Mouse (Mus musculus) limb, embryonic 12.5 days (tissue): ENCODE data around the gene Fbxo8. TPM values are rescaled to one million over a fixed set of nuclear protein-coding genes. Genes with fewer than 3 reads are reported as not detected.
A peak's percentile ranks its signal among the peaks of the same experiment; 100 is the strongest.

Source experiments
- ATAC-seq: fragments of 200-750 bp; cut with Nextera tagmentation; 2 replicates; pipeline ENCODE4 v1.8.0; 2017; ENCODE audit warnings: low read depth, moderate TSS enrichment; ENCODE audit not compliant: insufficient number of reproducible peaks, insufficient read depth, low FRiP score, low TSS enrichment
- H3K27ac ChIP-seq: fragments of 300-500 bp; sonication (generic); 2 replicates; pipeline ENCODE4 v1.5.1; 2016; ENCODE audit warnings: mild to moderate bottlenecking, moderate library complexity
- H3K27me3 ChIP-seq: fragments of 300-500 bp; sonication (generic); 2 replicates; pipeline ENCODE4 v1.6.1; 2016; ENCODE audit warnings: mild to moderate bottlenecking, moderate library complexity
- H3K36me3 ChIP-seq: fragments of 300-500 bp; sonication (generic); 2 replicates; pipeline ENCODE4 v1.6.1; 2016; ENCODE audit warnings: mild to moderate bottlenecking, moderate library complexity
- H3K4me1 ChIP-seq: fragments of 300-500 bp; sonication (generic); replicated peaks from 2 replicates; pipeline ENCODE4 v1.6.1; 2016
- H3K4me2 ChIP-seq: fragments of 300-500 bp; sonication (generic); 2 replicates; pipeline ENCODE4 v1.6.1; 2016; ENCODE audit warnings: mild to moderate bottlenecking, moderate library complexity
- H3K4me3 ChIP-seq: fragments of 300-500 bp; sonication (generic); replicated peaks from 2 replicates; pipeline ENCODE4 v1.5.1; 2016; ENCODE audit warnings: mild to moderate bottlenecking
- H3K9ac ChIP-seq: fragments of 300-500 bp; sonication (generic); replicated peaks from 2 replicates; pipeline ENCODE4 v1.6.1; 2016; ENCODE audit warnings: mild to moderate bottlenecking, moderate library complexity
- H3K9me3 ChIP-seq: fragments of 300-500 bp; sonication (generic); 2 replicates; pipeline ENCODE4 v1.6.1; 2016; ENCODE audit warnings: mild to moderate bottlenecking, moderate library complexity
- WGBS: fragments of 180-500 bp; shearing (Covaris S2); methylation state at CpG from one replicate; pipeline ENCODE4 v1.1.7; 2016; 5-methylcytosine and 5-hydroxymethylcytosine counted together
- polyA plus RNA-seq: library from polyadenylated mRNA; unstranded; fragments of >200 nt; fragmentation: Nextera tagmentation; extraction: Ambion mirVana; gene quantifications from 2 replicates; pipeline ENCODE4 v1.2.1, GENCODE M21; 2016

The Fbxo8 gene
- polyA plus RNA-seq, 1 experiment from 2014 or later: 45.1 TPM

GRCm38 (mm10) chr8:56551361-56551852 is 517 bp downstream of the Fbxo8 start:
- H3K27me3 ChIP-seq: no peaks in the 10 kb centered on the region
- H3K36me3 ChIP-seq: no peaks in the 10 kb centered on the region
- H3K4me3 ChIP-seq: peak overlapping the region; percentile 90
- ATAC-seq: peak; percentile 94
- H3K9me3 ChIP-seq: no peaks in the 10 kb centered on the region
- peak overlapping the region; percentile 89 for H3K27ac ChIP-seq
- WGBS: under 1% methylated on average over 28 of the region's 28 CpGs
- H3K9ac ChIP-seq: peak overlapping the region; percentile 61
- H3K4me1 ChIP-seq: peaks cover 17% of the 10 kb centered on the region
- peak overlapping the region; percentile 66 for H3K4me2 ChIP-seq

- Histone ChIP-seq H3K9me3 (no peaks in the 10 kb centered on the region), H3K27me3 (no peaks in the 10 kb centered on the region), H3K4me2 (peak overlapping the region; percentile 66), H3K9ac (peak overlapping the region; percentile 61; the same call in 1 of the 2 replicates), H3K4me3 (peak overlapping the region; percentile 90), H3K4me1 (peaks cover 20% of the 10 kb centered on the region), H3K36me3 (no peaks in the 10 kb centered on the region), H3K27ac (no peak overlapping the region)
- WGBS: 30% methylated on average over 10 of the region's 10 CpGs
- ATAC-seq: no peak
Observed at GRCm38 (mm10) chr8:56552045-56552444, 1.2 kb downstream of the Fbxo8 start.

- peak overlapping the region; percentile 66 for H3K4me2 ChIP-seq
Observed at GRCm38 (mm10) chr8:56552551-56553103, 1.7 kb downstream of the Fbxo8 start.

GRCm38 (mm10) chr8:56564399-56565047 is 13.6 kb downstream of the Fbxo8 start:
- Histone ChIP-seq H3K36me3 (peaks cover 8% of the 10 kb centered on the region; the same call in 1 of the 2 replicates), H3K4me3 (no peak overlapping the region), H3K9me3 (no peaks in the 10 kb centered on the region), H3K4me1 (peaks cover 7% of the 10 kb centered on the region; the same call in 1 of the 2 replicates), H3K27ac (no peak overlapping the region), H3K9ac (no peak overlapping the region), H3K27me3 (no peaks in the 10 kb centered on the region), H3K4me2 (no peak overlapping the region)
- WGBS: 86% methylated on average over 4 of the region's 4 CpGs
- no peak for ATAC-seq

More at GRCm38 (mm10) chr8:56552551-56553103, 1.7 kb downstream of the Fbxo8 start:
- no peak overlapping the region for H3K4me3 ChIP-seq
- ATAC-seq: no peak
- WGBS: 70% methylated on average over 5 of the region's 5 CpGs
- H3K27me3 ChIP-seq: no peaks in the 10 kb centered on the region
- H3K9me3 ChIP-seq: no peaks in the 10 kb centered on the region
- H3K36me3 ChIP-seq: no peaks in the 10 kb centered on the region
- no peak overlapping the region for H3K27ac ChIP-seq
- no peak overlapping the region for H3K9ac ChIP-seq
- H3K4me1 ChIP-seq: peaks cover 20% of the 10 kb centered on the region

GRCm38 (mm10) chr8:56566856-56567255 is 16.0 kb downstream of the Fbxo8 start:
- peaks cover 8% of the 10 kb centered on the region; the same call in 1 of the 2 replicates for H3K36me3 ChIP-seq
- no peaks in the 10 kb centered on the region for H3K27me3 ChIP-seq
- H3K9ac ChIP-seq: no peak overlapping the region
- H3K9me3 ChIP-seq: no peaks in the 10 kb centered on the region
- no peak overlapping the region for H3K4me2 ChIP-seq
- no peak overlapping the region for H3K27ac ChIP-seq
- no peak overlapping the region for H3K4me3 ChIP-seq
- peaks cover 7% of the 10 kb centered on the region; the same call in 1 of the 2 replicates for H3K4me1 ChIP-seq
- 93% methylated on average over 9 of the region's 9 CpGs for WGBS
- ATAC-seq: no peak

GRCm38 (mm10) chr8:56580918-56581317 is 30.0 kb downstream of the Fbxo8 start:
- ATAC-seq: no peak
- no peaks in the 10 kb centered on the region for H3K4me1 ChIP-seq
- H3K9me3 ChIP-seq: no peaks in the 10 kb centered on the region
- WGBS: 96% methylated on average over 4 of the region's 4 CpGs
- H3K27me3 ChIP-seq: no peaks in the 10 kb centered on the region
- 0 out of 2 replicates have a peak, but pooled peaks cover 3% of the 10 kb centered on the region for H3K36me3 ChIP-seq
- H3K4me3 ChIP-seq: no peak overlapping the region
- no peak overlapping the region for H3K4me2 ChIP-seq
- no peak overlapping the region for H3K27ac ChIP-seq
- no peak overlapping the region for H3K9ac ChIP-seq

- ATAC-seq: no peak
- Histone ChIP-seq H3K36me3 (0 out of 2 replicates have a peak, but pooled peaks cover 3% of the 10 kb centered on the region), H3K4me3 (no peak overlapping the region), H3K27me3 (no peaks in the 10 kb centered on the region), H3K4me2 (no peak overlapping the region), H3K27ac (no peak overlapping the region), H3K4me1 (no peaks in the 10 kb centered on the region), H3K9me3 (no peaks in the 10 kb centered on the region), H3K9ac (no peak overlapping the region)
Observed at GRCm38 (mm10) chr8:56582841-56583240, 32.0 kb downstream of the Fbxo8 start.

GRCm38 (mm10) chr8:56589004-56589403 is 38.1 kb downstream of the Fbxo8 start:
- no peak overlapping the region for H3K27ac ChIP-seq
- WGBS: 52% methylated on average over 2 of the region's 2 CpGs
- no peak overlapping the region for H3K4me2 ChIP-seq
- no peak overlapping the region for H3K4me3 ChIP-seq
- H3K9ac ChIP-seq: no peak overlapping the region
- no peaks in the 10 kb centered on the region for H3K9me3 ChIP-seq
- ATAC-seq: no peak
- H3K4me1 ChIP-seq: no peaks in the 10 kb centered on the region
- H3K27me3 ChIP-seq: no peaks in the 10 kb centered on the region
- peaks cover 2% of the 10 kb centered on the region; the same call in 1 of the 2 replicates for H3K36me3 ChIP-seq

GRCm38 (mm10) chr8:56591084-56591483 is 40.2 kb downstream of the Fbxo8 start:
- no peak overlapping the region for H3K27ac ChIP-seq
- ATAC-seq: no peak

GRCm38 (mm10) chr8:56591502-56591901 is 40.6 kb downstream of the Fbxo8 start:
- Histone ChIP-seq H3K4me3 (no peak overlapping the region), H3K4me2 (no peak overlapping the region), H3K4me1 (no peaks in the 10 kb centered on the region), H3K36me3 (peaks cover 2% of the 10 kb centered on the region; the same call in 1 of the 2 replicates), H3K9ac (no peak overlapping the region), H3K27me3 (no peaks in the 10 kb centered on the region), H3K9me3 (no peaks in the 10 kb centered on the region), H3K27ac (no peak overlapping the region)
- no peak for ATAC-seq
- WGBS: 97% methylated on average over 5 of the region's 5 CpGs

More at GRCm38 (mm10) chr8:56591084-56591483, 40.2 kb downstream of the Fbxo8 start:
- no peak overlapping the region for H3K4me3 ChIP-seq
- H3K27me3 ChIP-seq: no peaks in the 10 kb centered on the region
- H3K9me3 ChIP-seq: no peaks in the 10 kb centered on the region
- no peak overlapping the region for H3K9ac ChIP-seq
- 87% methylated on average over 1 of the region's 1 CpGs for WGBS
- H3K36me3 ChIP-seq: peaks cover 2% of the 10 kb centered on the region; the same call in 1 of the 2 replicates
- no peaks in the 10 kb centered on the region for H3K4me1 ChIP-seq
- no peak overlapping the region for H3K4me2 ChIP-seq

- H3K4me1 ChIP-seq: 0 out of 2 replicates have a peak, but pooled peaks cover 3% of the 10 kb centered on the region
- H3K4me3 ChIP-seq: no peak overlapping the region
- no peak overlapping the region for H3K9ac ChIP-seq
- no peak overlapping the region for H3K4me2 ChIP-seq
- H3K27me3 ChIP-seq: no peaks in the 10 kb centered on the region
- H3K27ac ChIP-seq: no peak overlapping the region
- H3K9me3 ChIP-seq: no peaks in the 10 kb centered on the region
- ATAC-seq: no peak
- no peaks in the 10 kb centered on the region for H3K36me3 ChIP-seq
- WGBS: 17% methylated on average over 3 of the region's 3 CpGs
Observed at GRCm38 (mm10) chr8:56606481-56606880, 55.6 kb downstream of the Fbxo8 start.
